Comparison of ENCODE assay signal across 10 mouse cellular contexts in genomic region chr15:100687430-100687971, GRCm38 (mm10). TPM values are rescaled to one million over a fixed set of nuclear protein-coding genes. Genes with fewer than 3 reads are reported as not detected.
A peak's percentile ranks its signal among the peaks of the same experiment; 100 is the strongest.
DNase-seq lines count a peak whose midpoint lies in the region; ATAC-seq lines count a peak whose summit lies in the region.
"Had no signal": no experiment of that assay in that cellular context is flagged by ENCODE, and none has a peak within 500 bp of the region (broad histone marks: within the 10 kb centered on the region; RNA-seq: fewer than 3 reads in every experiment).

Gene Cela1 (minus strand): TSS chr15:100687921.

- H3K27me3 ChIP-seq in hindbrain, embryonic 10.5 days (ENCODE audit: insufficient read depth, poor library complexity, severe bottlenecking) = peaks cover 23% of the 10 kb centered on the region
- H3K27me3 ChIP-seq in hindbrain, embryonic 16.5 days (replicated peaks; ENCODE audit: control insufficient read depth, insufficient read depth, low read length) = no peaks in the 10 kb centered on the region
- H3K27me3 ChIP-seq in liver, embryonic 16.5 days (ENCODE audit: control insufficient read depth, insufficient read depth, low read depth, low read length) = no peaks in the 10 kb centered on the region

- 85% methylated on average over 8 of the region's 8 CpGs for WGBS in hindbrain, embryonic 10.5 days
- 81% methylated on average over 8 of the region's 8 CpGs for WGBS in hindbrain, embryonic 16.5 days
- 47% methylated on average over 8 of the region's 8 CpGs for WGBS in liver, embryonic 16.5 days (ENCODE audit: insufficient replicate concordance)

- no peak within 1 kb of the TSS for H3K4me2 ChIP-seq in hindbrain, embryonic 16.5 days (ENCODE audit: low read length)
- peak within 1 kb of the TSS; percentile 13 for H3K4me2 ChIP-seq in liver, embryonic 16.5 days (ENCODE audit: low read depth, low read length)
- H3K4me2 ChIP-seq: lung, embryonic 15.5 days had no signal

- H3K9ac ChIP-seq in hindbrain, embryonic 16.5 days (ENCODE audit: low read depth, low read length) = no peak within 1 kb of the TSS
- peak within 1 kb of the TSS; percentile 36 for H3K9ac ChIP-seq in liver, embryonic 16.5 days (ENCODE audit: low read depth, low read length)
- H3K9ac ChIP-seq: lung, embryonic 15.5 days had no signal

- no peak within 1 kb of the TSS for H3K4me3 ChIP-seq in hindbrain, embryonic 10.5 days
- no peak within 1 kb of the TSS for H3K4me3 ChIP-seq in hindbrain, embryonic 16.5 days (ENCODE audit: low read length)
- H3K4me3 ChIP-seq in brown adipose tissue, adult 24 weeks (ENCODE audit: insufficient read depth, low read depth, low read length) = peak within 1 kb of the TSS; percentile 14; the same call in 1 of the 2 replicates
- peak within 1 kb of the TSS; percentile 35 for H3K4me3 ChIP-seq in liver, embryonic 16.5 days (ENCODE audit: low read depth, low read length)
- H3K4me3 ChIP-seq: forebrain, embryonic 10.5 days; lung, embryonic 15.5 days had no signal

- H3K4me1 ChIP-seq in hindbrain, embryonic 10.5 days (replicated peaks) = peaks cover 9% of the 10 kb centered on the region; the same call in 1 of the 2 replicates
- no peaks in the 10 kb centered on the region for H3K4me1 ChIP-seq in hindbrain, embryonic 16.5 days (ENCODE audit: control insufficient read depth, insufficient read depth, low read depth, low read length)
- peaks cover 7% of the 10 kb centered on the region for H3K4me1 ChIP-seq in brown adipose tissue, adult 24 weeks (ENCODE audit: control insufficient read depth, insufficient read depth, insufficient read length, low read length)
- H3K4me1 ChIP-seq in liver, embryonic 16.5 days (ENCODE audit: control insufficient read depth, low read depth, low read length) = peaks cover 33% of the 10 kb centered on the region
- H3K4me1 ChIP-seq: lung, embryonic 15.5 days had no signal

- peak within 1 kb of the TSS; percentile 25; the same call in 1 of the 2 replicates for H3K27ac ChIP-seq in hindbrain, embryonic 10.5 days
- H3K27ac ChIP-seq in hindbrain, embryonic 16.5 days (ENCODE audit: low read depth, low read length) = no peak within 1 kb of the TSS
- peak within 1 kb of the TSS; percentile 26; the same call in 1 of the 2 replicates for H3K27ac ChIP-seq in brown adipose tissue, adult 24 weeks (replicated peaks; ENCODE audit: low read depth, low read length)
- H3K27ac ChIP-seq in liver, embryonic 16.5 days (ENCODE audit: low read length) = peak within 1 kb of the TSS; percentile 18; the same call in 1 of the 2 replicates
- H3K27ac ChIP-seq: forebrain, embryonic 10.5 days; lung, embryonic 15.5 days had no signal

- no peak for ATAC-seq in hindbrain, embryonic 16.5 days
- peak; percentile 35 for ATAC-seq in CD4-positive, CD25-positive, alpha-beta regulatory T cell, adult 4 months
- ATAC-seq in liver, embryonic 16.5 days (ENCODE audit: low read depth) = no peak

- H3K9me3 ChIP-seq in hindbrain, embryonic 10.5 days = peaks cover 11% of the 10 kb centered on the region
- H3K9me3 ChIP-seq in hindbrain, embryonic 16.5 days (ENCODE audit: control insufficient read depth, low read length) = peaks cover 2% of the 10 kb centered on the region; the same call in 1 of the 2 replicates
- H3K9me3 ChIP-seq in liver, embryonic 16.5 days (replicated peaks; ENCODE audit: control insufficient read depth, low read length) = no peaks in the 10 kb centered on the region

- DNase-seq in hindbrain, embryonic 10.5 days (ENCODE audit: low spot score) = no peak
- DNase-seq in cerebellum, postnatal 36 days = no peak
- DNase-seq in gastrocnemius, adult 8-10 months (ENCODE audit: low spot score in 2 of 2) = no peak
- DNase-seq in right cerebral cortex, postnatal 36 days (ENCODE audit: low spot score in 2 of 2) = no peak

- no peaks in the 10 kb centered on the region for H3K36me3 ChIP-seq in hindbrain, embryonic 10.5 days
- no peaks in the 10 kb centered on the region for H3K36me3 ChIP-seq in hindbrain, embryonic 16.5 days (ENCODE audit: control insufficient read depth, insufficient read depth, low read length)
- no peaks in the 10 kb centered on the region for H3K36me3 ChIP-seq in liver, embryonic 16.5 days (ENCODE audit: control insufficient read depth, insufficient read depth)
- H3K36me3 ChIP-seq: forebrain, embryonic 10.5 days; lung, embryonic 15.5 days had no signal

RNA-seq across cellular contexts. Expression of gene Cela1, which starts in this region (rescaled TPM):
- polyA plus RNA-seq in hindbrain, embryonic 10.5 days (2016; fragmentation: Nextera tagmentation; extraction: Ambion mirVana) = 1.6 and 2.8 TPM in 2 replicates
- 1.4 and 2.0 TPM in 2 replicates for polyA plus RNA-seq in hindbrain, embryonic 16.5 days (2015; fragmentation: Nextera tagmentation; extraction: Ambion mirVana)
- polyA plus RNA-seq in CD4-positive, CD25-positive, alpha-beta regulatory T cell, adult 4 months (2017; shearing (Covaris generic)) = 10 to 100 TPM in 1 of 2 experiments, 1 to 10 TPM in 1; 5.7 to 10.5 TPM
- 19.3 and 22.2 TPM in 2 replicates for polyA plus RNA-seq in brown adipose tissue, adult 24 weeks (2012; ENCODE audit: insufficient read depth, insufficient read length, missing spikeins)
- 20.3 and 30.0 TPM in 2 replicates for polyA plus RNA-seq in liver, embryonic 16.5 days (2015; fragmentation: Nextera tagmentation; extraction: Ambion mirVana)
- total RNA-seq in gastrocnemius, adult 8-10 months (2022) = under 1 TPM in 1 of 4 experiments, not detected in 3; 0.35 TPM

Comparison
In these comparisons a context has a peak if more than half of its experiments do, and no peak if none do; other contexts are left out.
1. H3K4me3 ChIP-seq: peak in brown adipose tissue, adult 24 weeks (single experiment) and liver, embryonic 16.5 days (single experiment); none in hindbrain, embryonic 10.5 days (single experiment) and hindbrain, embryonic 16.5 days (single experiment).